Mouse (Mus musculus) cerebellum, adult 2 months (tissue): ENCODE data around the gene Mtg2.
A peak's percentile ranks its signal among the peaks of the same experiment; 100 is the strongest.

Source experiments
- CTCF ChIP-seq: fragments of 200-500 bp; IDR thresholded peaks from 2 replicates; pipeline ENCODE4 v1.5.1; 2011; ENCODE audit warnings: low read depth, mild to moderate bottlenecking, control low read depth, low read length, moderate library complexity, borderline replicate concordance; ENCODE audit not compliant: insufficient read depth
- POLR2A ChIP-seq: fragments of 200-500 bp; IDR thresholded peaks from 2 replicates; pipeline ENCODE4 v1.6.1; 2011; ENCODE audit warnings: low read length, control low read depth, borderline replicate concordance; ENCODE audit not compliant: insufficient read depth

DNA sequence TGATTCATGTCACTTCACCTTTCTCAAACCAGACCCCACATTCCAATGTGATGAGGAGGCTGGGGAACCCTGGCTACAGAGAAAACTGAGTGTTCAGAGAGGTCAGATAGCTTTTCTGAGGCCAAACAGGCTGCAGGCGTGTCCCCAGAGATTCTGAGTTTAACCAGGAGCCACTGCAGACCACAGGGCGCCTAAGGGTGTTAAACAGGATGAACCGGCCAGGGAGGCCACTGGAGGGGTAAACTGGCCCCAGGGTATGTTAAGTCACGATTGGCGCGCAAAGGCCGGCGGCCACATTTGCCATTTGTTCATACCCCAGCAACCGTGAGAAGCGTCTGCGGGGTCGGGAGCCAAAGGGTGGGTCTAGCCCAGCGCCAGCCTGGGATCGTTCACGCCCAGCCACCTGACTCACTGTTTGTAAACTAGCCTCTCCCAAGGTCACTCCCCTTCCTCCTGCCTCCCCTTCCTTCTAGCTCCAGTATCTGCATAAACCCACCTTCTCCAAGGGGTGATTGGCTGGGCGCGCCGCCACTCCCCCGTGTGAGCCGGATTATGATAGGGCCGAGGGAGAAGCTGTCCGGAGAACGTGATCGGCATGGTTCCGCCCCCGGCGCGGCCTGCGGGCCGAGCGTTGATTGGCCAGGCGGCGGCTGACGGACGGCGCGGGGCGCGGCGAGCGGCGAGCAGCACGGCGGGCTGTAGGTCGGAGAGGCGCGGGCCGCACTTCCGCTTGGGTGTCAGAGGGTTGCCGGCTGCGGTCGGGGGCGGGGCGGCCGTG lies 48.5 kb downstream of the Mtg2 start, which contains the start of gene Osbpl2:
- TF ChIP-seq CTCF (no peak), POLR2A (peak; percentile 64)
